Mouse (Mus musculus) midbrain, embryonic 16.5 days (tissue): ENCODE measurements around the gene Crk. TPM values are rescaled to one million over a fixed set of nuclear protein-coding genes. Genes with fewer than 3 reads are reported as not detected.

ENCODE experiments used
- ATAC-seq: fragments of 200-750 bp; cut with Nextera tagmentation; 2 replicates; pipeline ENCODE4 v1.8.0; 2017; ENCODE audit warnings: moderate TSS enrichment
- H3K27ac ChIP-seq: fragments of 300-500 bp; sonication (generic); 2 replicates; pipeline ENCODE4 v1.5.1; 2014; ENCODE audit warnings: mild to moderate bottlenecking, low read length, mixed read lengths
- H3K27me3 ChIP-seq: fragments of 300-500 bp; sonication (generic); 2 replicates; pipeline ENCODE4 v1.6.1; 2014; ENCODE audit warnings: low read depth, low read length, mixed read lengths; ENCODE audit not compliant: control insufficient read depth, insufficient read depth
- H3K36me3 ChIP-seq: fragments of 300-500 bp; sonication (generic); 2 replicates; pipeline ENCODE4 v1.6.1; 2014; ENCODE audit warnings: mild to moderate bottlenecking, low read length, moderate library complexity, mixed read lengths; ENCODE audit not compliant: control insufficient read depth, insufficient read depth
- H3K4me1 ChIP-seq: fragments of 300-500 bp; sonication (generic); 2 replicates; pipeline ENCODE4 v1.6.1; 2014; ENCODE audit warnings: mild to moderate bottlenecking, low read length, mixed read lengths; ENCODE audit not compliant: control insufficient read depth, insufficient read depth
- H3K4me2 ChIP-seq: fragments of 300-500 bp; sonication (generic); 2 replicates; pipeline ENCODE4 v1.6.1; 2014; ENCODE audit warnings: mild to moderate bottlenecking, low read length, mixed read lengths
- H3K4me3 ChIP-seq: fragments of 300-500 bp; sonication (generic); 2 replicates; pipeline ENCODE4 v1.5.1; 2014; ENCODE audit warnings: low read depth, mild to moderate bottlenecking, low read length, moderate library complexity, mixed read lengths
- H3K9ac ChIP-seq: fragments of 300-500 bp; sonication (generic); 2 replicates; pipeline ENCODE4 v1.6.1; 2014; ENCODE audit warnings: low read depth, low read length, mixed read lengths
- H3K9me3 ChIP-seq: fragments of 300-500 bp; sonication (generic); replicated peaks from 2 replicates; pipeline ENCODE4 v1.6.1; 2014; ENCODE audit warnings: mild to moderate bottlenecking, low read length, mixed read lengths; ENCODE audit not compliant: control insufficient read depth, poor library complexity, severe bottlenecking
- WGBS: fragments of 180-500 bp; shearing (Covaris S2); extraction: QIAGEN DNeasy Blood & Tissue Kit; methylation state at CpG from one replicate; pipeline ENCODE4 v1.1.7; 2014; 5-methylcytosine and 5-hydroxymethylcytosine counted together
- polyA plus RNA-seq: library from polyadenylated mRNA; unstranded; fragments of >200 nt; fragmentation: Nextera tagmentation; extraction: Ambion mirVana; gene quantifications from 2 replicates; pipeline ENCODE4 v1.2.1, GENCODE M21; 2015

The Crk gene
- polyA plus RNA-seq, 1 experiment from 2014 or later: 105 TPM

GRCm38 (mm10) chr11:75653781-75654470 lies 25.1 kb upstream of the Crk start:
- WGBS: 1% methylated on average over 43 of the region's 45 CpGs
- peaks cover 24% of the 10 kb centered on the region for H3K4me1 ChIP-seq
- peaks cover 20% of the 10 kb centered on the region for H3K27me3 ChIP-seq
- peak overlapping the region; percentile 86 for H3K4me2 ChIP-seq
- peak overlapping the region; percentile 48 for H3K4me3 ChIP-seq
- ATAC-seq: peak; percentile 27
- no peaks in the 10 kb centered on the region for H3K36me3 ChIP-seq
- peak overlapping the region; percentile 55 for H3K9ac ChIP-seq
- no peaks in the 10 kb centered on the region for H3K9me3 ChIP-seq
- H3K27ac ChIP-seq: no peak overlapping the region

- Histone ChIP-seq H3K4me1 (peaks cover 24% of the 10 kb centered on the region), H3K27ac (no peak overlapping the region), H3K4me2 (peak overlapping the region; percentile 97), H3K36me3 (no peaks in the 10 kb centered on the region), H3K27me3 (peaks cover 20% of the 10 kb centered on the region), H3K4me3 (peak overlapping the region; percentile 48), H3K9ac (peak overlapping the region; percentile 55), H3K9me3 (no peaks in the 10 kb centered on the region)
- 40% methylated on average over 25 of the region's 25 CpGs for WGBS
- ATAC-seq: no peak
Observed at GRCm38 (mm10) chr11:75654471-75655390, 24.3 kb upstream of the Crk start.

- no peak for ATAC-seq
- no peaks in the 10 kb centered on the region for H3K9me3 ChIP-seq
- H3K27me3 ChIP-seq: peaks cover 20% of the 10 kb centered on the region
- peak overlapping the region; percentile 97 for H3K4me2 ChIP-seq
- 1% methylated on average over 67 of the region's 78 CpGs for WGBS
- H3K36me3 ChIP-seq: peaks cover 2% of the 10 kb centered on the region; the same call in 1 of the 2 replicates
- H3K9ac ChIP-seq: peak overlapping the region; percentile 76
- 0 out of 2 replicates have a peak overlapping the region, but pooled peaks have one; percentile 14 for H3K27ac ChIP-seq
- H3K4me3 ChIP-seq: peak overlapping the region; percentile 64
- peaks cover 24% of the 10 kb centered on the region for H3K4me1 ChIP-seq
Observed at GRCm38 (mm10) chr11:75655621-75656545, 23.2 kb upstream of the Crk start.

GRCm38 (mm10) chr11:75656621-75657590 lies 22.2 kb upstream of the Crk start:
- Histone ChIP-seq H3K4me1 (peaks cover 21% of the 10 kb centered on the region), H3K4me3 (peak overlapping the region; percentile 64), H3K9ac (no peak overlapping the region), H3K36me3 (peaks cover 2% of the 10 kb centered on the region; the same call in 1 of the 2 replicates), H3K9me3 (no peaks in the 10 kb centered on the region), H3K27ac (no peak overlapping the region), H3K4me2 (peak overlapping the region; percentile 97), H3K27me3 (peaks cover 20% of the 10 kb centered on the region)
- no peak for ATAC-seq
- WGBS: 68% methylated on average over 18 of the region's 20 CpGs

- Histone ChIP-seq H3K4me2 (no peak overlapping the region), H3K9me3 (no peaks in the 10 kb centered on the region), H3K27ac (no peak overlapping the region), H3K4me1 (peaks cover 15% of the 10 kb centered on the region), H3K36me3 (peaks cover 2% of the 10 kb centered on the region; the same call in 1 of the 2 replicates), H3K4me3 (no peak overlapping the region), H3K9ac (no peak overlapping the region), H3K27me3 (peaks cover 20% of the 10 kb centered on the region)
- no peak for ATAC-seq
Observed at GRCm38 (mm10) chr11:75657841-75658240, 21.2 kb upstream of the Crk start.

- no peak overlapping the region for H3K9ac ChIP-seq
- peaks cover 18% of the 10 kb centered on the region for H3K27me3 ChIP-seq
- no peaks in the 10 kb centered on the region for H3K9me3 ChIP-seq
- H3K4me3 ChIP-seq: no peak overlapping the region
- WGBS: 95% methylated on average over 13 of the region's 13 CpGs
- peaks cover 15% of the 10 kb centered on the region for H3K4me1 ChIP-seq
- no peak for ATAC-seq
- H3K36me3 ChIP-seq: peaks cover 2% of the 10 kb centered on the region; the same call in 1 of the 2 replicates
- no peak overlapping the region for H3K4me2 ChIP-seq
- H3K27ac ChIP-seq: no peak overlapping the region
Observed at GRCm38 (mm10) chr11:75658311-75658710, 20.7 kb upstream of the Crk start.

DNA sequence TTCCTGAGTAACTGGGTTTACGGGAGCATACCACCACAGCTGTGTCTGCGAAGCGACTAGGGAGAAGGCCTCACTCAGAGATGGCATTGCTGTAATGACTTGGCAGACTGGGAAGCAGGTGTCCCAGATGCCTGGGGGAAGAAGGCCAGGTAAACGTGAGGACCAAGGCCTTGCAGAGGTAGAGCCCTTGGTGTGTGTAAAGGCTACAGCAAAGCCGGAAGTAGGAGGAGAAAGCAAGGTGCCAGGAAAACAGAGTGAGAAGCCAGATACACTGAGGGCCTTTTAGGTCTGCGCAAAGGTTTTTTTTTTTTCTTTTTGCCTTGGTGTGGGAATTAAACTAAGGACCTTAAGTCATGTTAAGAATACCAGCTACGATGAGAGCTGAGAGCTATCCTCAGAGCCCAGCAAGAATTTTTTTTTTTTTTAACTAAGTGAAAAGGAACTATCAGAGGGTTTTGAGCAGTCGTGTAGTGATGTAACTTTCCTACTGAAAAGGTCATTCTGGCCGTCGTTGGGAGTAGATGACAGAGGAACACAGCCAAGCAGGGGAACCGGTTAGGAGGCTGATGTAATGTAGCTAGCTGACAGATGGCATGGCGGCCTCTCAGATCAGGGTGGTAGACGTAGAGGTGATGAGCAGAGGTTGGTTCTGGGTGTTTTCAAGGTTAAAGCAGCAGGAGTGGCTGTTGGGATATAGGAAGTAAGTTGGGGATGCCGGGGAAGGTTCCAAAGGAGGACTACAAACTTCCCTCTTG lies 19.9 kb upstream of the Crk start:
- 91% methylated on average over 14 of the region's 14 CpGs for WGBS
- ATAC-seq: no peak

More for the DNA sequence above, 19.9 kb upstream of the Crk start:
- Histone ChIP-seq H3K27me3 (peaks cover 14% of the 10 kb centered on the region), H3K4me2 (no peak overlapping the region), H3K4me3 (no peak overlapping the region), H3K9me3 (no peaks in the 10 kb centered on the region), H3K27ac (no peak overlapping the region), H3K9ac (no peak overlapping the region), H3K36me3 (peaks cover 2% of the 10 kb centered on the region; the same call in 1 of the 2 replicates), H3K4me1 (peaks cover 8% of the 10 kb centered on the region)
